Mouse (Mus musculus) layer of hippocampus, adult 9-10 months (tissue): ENCODE measurements around the gene Gm47996.
"Not testable (repeated sequence)": the region's sequence is repeated elsewhere in the genome, so short reads cannot be mapped to it uniquely, and the experiment has no call there.

Source experiments
- DNase-seq: peaks from one replicate; pipeline ENCODE4 v3.0.0; 2022; ENCODE audit warnings: low spot score

The Gm47996 gene

GRCm38 (mm10) chr1:151208493-151208892 lies 1.4 kb upstream of the Gm47996 start:
- not testable (repeated sequence) for DNase-seq

GRCm38 (mm10) chr1:151208944-151209343 lies 987 bp upstream of the Gm47996 start:
- DNase-seq, result not testable (repeated sequence)

GRCm38 (mm10) chr1:151211666-151212065 lies 1.7 kb downstream of the Gm47996 start:
- DNase-seq, result not testable (repeated sequence)

GRCm38 (mm10) chr1:151214862-151215261 lies 4.9 kb downstream of the Gm47996 start:
- DNase-seq, result no peak

GRCm38 (mm10) chr1:151215985-151216384 lies 6.1 kb downstream of the Gm47996 start:
- DNase-seq, result no peak

GRCm38 (mm10) chr1:151216417-151216816 lies 6.5 kb downstream of the Gm47996 start:
- no peak for DNase-seq

- no peak for DNase-seq
These were observed 9.1 kb downstream of the Gm47996 start for GRCm38 (mm10) chr1:151219045-151219444.

- no peak for DNase-seq
These were observed 10.2 kb downstream of the Gm47996 start for GRCm38 (mm10) chr1:151220098-151220497.

GRCm38 (mm10) chr1:151222561-151223267 lies 12.8 kb downstream of the Gm47996 start:
- no peak for DNase-seq

GRCm38 (mm10) chr1:151223377-151223776 lies 13.4 kb downstream of the Gm47996 start:
- no peak for DNase-seq

GRCm38 (mm10) chr1:151224536-151224935 lies 14.6 kb downstream of the Gm47996 start:
- no peak for DNase-seq

- no peak for DNase-seq
These were observed 17.6 kb downstream of the Gm47996 start for GRCm38 (mm10) chr1:151227506-151227905.

GRCm38 (mm10) chr1:151228320-151228989 lies 18.5 kb downstream of the Gm47996 start:
- no peak for DNase-seq

GRCm38 (mm10) chr1:151232346-151232745 lies 22.4 kb downstream of the Gm47996 start:
- DNase-seq, result no peak

- DNase-seq, result no peak
These were observed 23.8 kb downstream of the Gm47996 start for GRCm38 (mm10) chr1:151233756-151234155.

- DNase-seq, result no peak
These were observed 25.6 kb downstream of the Gm47996 start for GRCm38 (mm10) chr1:151235574-151235973.

GRCm38 (mm10) chr1:151236141-151236930 lies 26.4 kb downstream of the Gm47996 start:
- DNase-seq, result peak; percentile 18

- DNase-seq, result no peak
These were observed 27.8 kb downstream of the Gm47996 start for GRCm38 (mm10) chr1:151237780-151238179.

- DNase-seq, result no peak
These were observed 33.4 kb downstream of the Gm47996 start for GRCm38 (mm10) chr1:151243332-151243731.

GRCm38 (mm10) chr1:151244013-151244412 lies 34.1 kb downstream of the Gm47996 start:
- DNase-seq, result no peak

GRCm38 (mm10) chr1:151244761-151245160 lies 34.8 kb downstream of the Gm47996 start:
- no peak for DNase-seq

GRCm38 (mm10) chr1:151245165-151245564 lies 35.2 kb downstream of the Gm47996 start:
- DNase-seq, result no peak

- no peak for DNase-seq
These were observed 35.9 kb downstream of the Gm47996 start for GRCm38 (mm10) chr1:151245846-151246245.
